Mouse (Mus musculus): Measurements from ENCODE around the gene Brat1. TPM values are rescaled to one million over a fixed set of nuclear protein-coding genes. Genes with fewer than 3 reads are reported as not detected.

Brat1 gene
- polyA plus RNA-seq, 1 experiment from 2014 or later: 8.0 TPM

GRCm38 (mm10) chr5:140750925-140751324, 46.1 kb downstream of the Brat1 start:
- no peak for ATAC-seq (ENCODE audit: low read depth)
- no peak overlapping the region for H3K9ac ChIP-seq
- H3K27ac ChIP-seq: no peak overlapping the region
- no peaks in the 10 kb centered on the region for H3K36me3 ChIP-seq
- peaks cover 14% of the 10 kb centered on the region for H3K4me1 ChIP-seq (replicated peaks)
- no peaks in the 10 kb centered on the region for H3K27me3 ChIP-seq
- H3K9me3 ChIP-seq (replicated peaks): peaks cover 8% of the 10 kb centered on the region; the same call in 1 of the 2 replicates
- H3K4me3 ChIP-seq (replicated peaks): no peak overlapping the region
- no peak overlapping the region for H3K4me2 ChIP-seq
- peak; percentile 32 for DNase-seq
- 2% methylated on average over 1 of the region's 2 CpGs for WGBS (ENCODE audit: insufficient replicate concordance)

GRCm38 (mm10) chr5:140752041-140752440, 47.2 kb downstream of the Brat1 start:
- H3K36me3 ChIP-seq: no peaks in the 10 kb centered on the region
- ATAC-seq (ENCODE audit: low read depth) (no peak), DNase-seq (no peak)
- no peak overlapping the region for H3K27ac ChIP-seq
- whole genome bisulfite sequencing (ENCODE audit: insufficient replicate concordance): 80% methylated on average over 15 of the region's 15 CpGs
- no peak overlapping the region for H3K4me2 ChIP-seq
- H3K4me1 ChIP-seq (replicated peaks): peaks cover 14% of the 10 kb centered on the region
- no peak overlapping the region for H3K9ac ChIP-seq
- no peaks in the 10 kb centered on the region for H3K27me3 ChIP-seq
- peaks cover 8% of the 10 kb centered on the region; the same call in 1 of the 2 replicates for H3K9me3 ChIP-seq (replicated peaks)
- no peak overlapping the region for H3K4me3 ChIP-seq (replicated peaks)

DNA sequence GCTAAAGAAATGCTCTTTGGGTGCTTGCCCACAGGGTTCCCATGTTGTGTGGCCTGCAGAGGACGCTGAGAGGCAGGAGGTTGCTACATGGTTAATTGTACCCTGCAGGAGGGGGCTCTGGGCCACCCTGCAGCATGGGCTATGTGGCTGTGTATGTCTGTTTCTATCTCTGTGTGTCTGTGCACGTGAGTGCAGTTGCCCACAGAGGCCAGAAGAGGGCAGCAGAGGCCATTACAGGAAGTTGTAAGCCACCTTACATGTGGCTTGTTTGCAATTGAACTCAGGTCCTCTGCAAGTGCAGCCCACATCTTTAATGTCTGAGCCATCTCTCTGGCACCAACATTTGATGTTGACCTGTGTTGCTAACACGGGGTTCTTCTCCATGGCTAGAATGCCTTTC, 47.8 kb downstream of the Brat1 start:
- no peak for ATAC-seq (ENCODE audit: low read depth)
- peaks cover 5% of the 10 kb centered on the region; the same call in 1 of the 2 replicates for H3K36me3 ChIP-seq
- peaks cover 14% of the 10 kb centered on the region for H3K4me1 ChIP-seq (replicated peaks)
- 86% methylated on average over 3 of the region's 3 CpGs for WGBS (ENCODE audit: insufficient replicate concordance)
- no peak overlapping the region for H3K4me3 ChIP-seq (replicated peaks)
- no peak overlapping the region for H3K27ac ChIP-seq
- DNase-seq: no peak
- no peaks in the 10 kb centered on the region for H3K27me3 ChIP-seq
- no peak overlapping the region for H3K9ac ChIP-seq
- H3K4me2 ChIP-seq: no peak overlapping the region
- H3K9me3 ChIP-seq (replicated peaks): peaks cover 8% of the 10 kb centered on the region; the same call in 1 of the 2 replicates

DNA sequence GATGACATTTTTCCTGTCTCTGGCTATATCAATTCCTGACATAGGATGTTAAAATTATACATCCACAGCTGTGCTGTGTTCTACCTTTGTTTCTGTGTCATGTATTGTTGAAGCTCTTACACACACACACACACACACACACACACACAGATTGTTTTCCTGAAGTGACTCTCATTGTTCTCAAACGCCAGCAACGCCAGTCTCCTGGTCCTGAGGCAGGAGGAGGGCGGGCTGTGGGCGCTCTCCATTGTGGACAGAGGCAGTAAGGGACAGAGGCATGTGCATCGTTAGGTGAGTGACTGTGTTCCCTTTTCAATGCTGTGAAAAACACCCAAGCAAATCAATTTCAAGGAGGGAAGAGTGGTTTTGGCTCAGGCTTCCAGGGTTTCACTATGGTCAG, 48.4 kb downstream of the Brat1 start:
- ATAC-seq (ENCODE audit: low read depth): no peak
- peaks cover 14% of the 10 kb centered on the region for H3K4me1 ChIP-seq (replicated peaks)
- no peak overlapping the region for H3K27ac ChIP-seq

DNA sequence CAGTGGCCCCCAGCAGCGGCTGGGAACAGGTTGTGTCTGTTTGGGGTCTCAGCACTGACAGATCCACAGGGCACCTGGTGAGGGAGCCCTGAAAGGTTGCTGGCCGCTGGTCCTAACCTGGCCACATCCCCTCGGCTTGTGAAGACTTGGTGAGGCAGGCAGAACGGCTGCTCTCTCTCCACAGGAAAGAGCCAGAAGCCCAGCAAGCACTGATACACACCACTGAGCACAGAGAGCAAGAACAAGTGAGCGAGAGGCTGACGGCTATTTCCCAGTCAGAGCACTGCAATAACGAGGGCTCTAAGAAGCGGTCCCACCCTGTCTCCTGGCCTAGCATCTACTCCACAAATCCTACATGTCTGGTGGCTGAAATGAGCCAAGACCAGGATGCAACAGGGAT, 54.1 kb downstream of the Brat1 start:
- Histone ChIP-seq H3K4me2 (no peak overlapping the region), H3K4me3 (replicated peaks) (no peak overlapping the region), H3K27me3 (no peaks in the 10 kb centered on the region), H3K9ac (no peak overlapping the region), H3K36me3 (peaks cover 47% of the 10 kb centered on the region), H3K9me3 (replicated peaks) (no peaks in the 10 kb centered on the region), H3K4me1 (replicated peaks) (peaks cover 9% of the 10 kb centered on the region; the same call in 1 of the 2 replicates), H3K27ac (no peak overlapping the region)
- ATAC-seq (ENCODE audit: low read depth) (no peak), DNase-seq (no peak)
- whole genome bisulfite sequencing (ENCODE audit: insufficient replicate concordance): 84% methylated on average over 8 of the region's 8 CpGs

More for the DNA sequence above, 48.4 kb downstream of the Brat1 start:
- Histone ChIP-seq H3K9me3 (replicated peaks) (peaks cover 8% of the 10 kb centered on the region; the same call in 1 of the 2 replicates), H3K4me2 (no peak overlapping the region), H3K27me3 (no peaks in the 10 kb centered on the region), H3K9ac (no peak overlapping the region), H3K36me3 (peaks cover 7% of the 10 kb centered on the region; the same call in 1 of the 2 replicates), H3K4me3 (replicated peaks) (no peak overlapping the region)
- no peak for DNase-seq
- WGBS (ENCODE audit: insufficient replicate concordance): 76% methylated on average over 5 of the region's 5 CpGs

GRCm38 (mm10) chr5:140762540-140762939, 57.7 kb downstream of the Brat1 start:
- H3K27me3 ChIP-seq: no peaks in the 10 kb centered on the region
- peaks cover 28% of the 10 kb centered on the region for H3K4me1 ChIP-seq (replicated peaks)
- no peak overlapping the region for H3K4me3 ChIP-seq (replicated peaks)
- H3K27ac ChIP-seq: no peak overlapping the region
- ATAC-seq (ENCODE audit: low read depth) (no peak), DNase-seq (no peak)
- H3K9me3 ChIP-seq (replicated peaks): no peaks in the 10 kb centered on the region
- WGBS (ENCODE audit: insufficient replicate concordance): 76% methylated on average over 4 of the region's 4 CpGs
- H3K36me3 ChIP-seq: peaks cover 43% of the 10 kb centered on the region
- H3K9ac ChIP-seq: no peak overlapping the region
- no peak overlapping the region for H3K4me2 ChIP-seq

- DNase-seq: no peak
- Histone ChIP-seq H3K4me1 (replicated peaks) (peaks cover 46% of the 10 kb centered on the region), H3K9me3 (replicated peaks) (no peaks in the 10 kb centered on the region), H3K27ac (peak overlapping the region; percentile 61), H3K4me2 (no peak overlapping the region), H3K36me3 (peaks cover 22% of the 10 kb centered on the region), H3K4me3 (replicated peaks) (no peak overlapping the region), H3K27me3 (no peaks in the 10 kb centered on the region), H3K9ac (no peak overlapping the region)
- ATAC-seq (ENCODE audit: low read depth): peak; percentile 46; the same call in 1 of the 2 replicates
- WGBS (ENCODE audit: insufficient replicate concordance): 37% methylated on average over 6 of the region's 6 CpGs
Observed at GRCm38 (mm10) chr5:140764921-140765613, 60.3 kb downstream of the Brat1 start.

DNA sequence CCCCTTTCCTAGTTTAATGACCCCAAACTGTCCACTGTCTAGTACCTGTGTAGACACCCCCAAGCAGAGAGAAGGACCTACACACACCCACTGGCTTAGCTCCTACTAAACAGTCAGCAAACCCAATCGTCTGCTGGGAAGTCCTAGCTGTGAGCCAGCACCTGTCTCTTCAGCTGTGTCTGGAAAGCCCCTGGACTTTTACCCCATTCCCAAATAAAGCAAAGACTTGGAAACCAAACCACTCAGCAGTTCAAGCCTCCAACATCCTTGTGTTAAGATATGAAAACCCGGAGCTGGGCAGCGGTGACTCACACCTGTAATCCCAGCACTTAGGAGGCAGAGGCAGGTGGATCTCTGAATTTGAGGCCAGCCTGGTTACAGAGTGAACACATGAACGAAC, 61.8 kb downstream of the Brat1 start:
- Histone ChIP-seq H3K27ac (no peak overlapping the region), H3K4me2 (no peak overlapping the region), H3K4me1 (replicated peaks) (peaks cover 54% of the 10 kb centered on the region), H3K9me3 (replicated peaks) (no peaks in the 10 kb centered on the region), H3K27me3 (no peaks in the 10 kb centered on the region), H3K36me3 (peaks cover 7% of the 10 kb centered on the region; the same call in 1 of the 2 replicates), H3K4me3 (replicated peaks) (no peak overlapping the region), H3K9ac (no peak overlapping the region)
- no peak for DNase-seq
- no peak for ATAC-seq (ENCODE audit: low read depth)
- WGBS (ENCODE audit: insufficient replicate concordance): 72% methylated on average over 4 of the region's 4 CpGs

DNA sequence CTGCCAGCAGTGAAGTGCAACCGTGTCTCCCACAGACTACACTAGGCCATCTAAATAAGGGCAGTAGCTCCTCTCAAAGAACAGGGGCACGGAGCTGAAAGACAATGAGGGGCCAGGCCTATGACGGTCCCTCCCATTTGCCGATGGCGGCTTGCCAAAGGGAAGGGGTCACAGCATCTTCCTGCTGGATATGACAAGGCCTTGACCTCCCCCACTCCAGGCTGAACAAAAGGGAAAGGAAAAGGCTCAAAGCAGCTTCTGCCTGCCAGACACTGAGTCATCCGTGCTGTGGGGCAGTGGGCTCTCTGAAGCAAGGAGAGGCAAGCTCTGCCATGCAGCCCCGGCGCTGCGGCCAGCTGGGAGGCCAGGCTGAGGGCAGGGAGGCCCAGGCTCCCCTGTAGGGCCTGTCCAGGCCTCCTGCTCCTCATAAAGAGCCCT, 62.9 kb downstream of the Brat1 start:
- H3K4me1 ChIP-seq (replicated peaks): peaks cover 63% of the 10 kb centered on the region
- DNase-seq (no peak), ATAC-seq (ENCODE audit: low read depth) (peak; percentile 30)
- no peaks in the 10 kb centered on the region for H3K9me3 ChIP-seq (replicated peaks)
- peak overlapping the region; percentile 43; the same call in 1 of the 2 replicates for H3K9ac ChIP-seq
- peak overlapping the region; percentile 83 for H3K27ac ChIP-seq
- H3K36me3 ChIP-seq: no peaks in the 10 kb centered on the region
- 43% methylated on average over 9 of the region's 9 CpGs for WGBS (ENCODE audit: insufficient replicate concordance)
- H3K4me2 ChIP-seq: peak overlapping the region; percentile 6; the same call in 1 of the 2 replicates
- no peaks in the 10 kb centered on the region for H3K27me3 ChIP-seq
- H3K4me3 ChIP-seq (replicated peaks): no peak overlapping the region

DNA sequence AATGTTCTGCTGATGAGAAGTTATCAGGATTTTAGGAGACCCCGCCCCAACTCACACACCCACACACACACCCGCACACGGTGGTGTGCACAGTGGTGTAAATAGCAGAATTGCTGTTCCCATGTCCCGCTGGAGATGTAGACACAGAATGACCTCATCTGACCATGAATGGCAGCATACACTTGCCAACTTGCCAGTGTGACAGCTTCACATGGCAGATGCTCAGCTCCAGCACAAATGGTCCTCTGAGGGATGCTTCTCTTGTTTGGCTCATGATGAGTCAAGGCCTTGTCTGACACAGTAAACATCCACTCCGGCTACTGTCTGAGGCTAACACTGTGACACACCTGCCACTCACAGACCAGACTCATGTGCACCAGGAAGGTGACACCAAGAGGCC, 63.5 kb downstream of the Brat1 start:
- H3K9ac ChIP-seq: peak overlapping the region; percentile 43; the same call in 1 of the 2 replicates
- no peaks in the 10 kb centered on the region for H3K27me3 ChIP-seq
- H3K9me3 ChIP-seq (replicated peaks): no peaks in the 10 kb centered on the region
- peak overlapping the region; percentile 83 for H3K27ac ChIP-seq
- H3K4me1 ChIP-seq (replicated peaks): peaks cover 63% of the 10 kb centered on the region
- no peaks in the 10 kb centered on the region for H3K36me3 ChIP-seq
- no peak overlapping the region for H3K4me3 ChIP-seq (replicated peaks)
- DNase-seq (no peak), ATAC-seq (ENCODE audit: low read depth) (peak; percentile 55)
- H3K4me2 ChIP-seq: no peak overlapping the region; the same call in 1 of the 2 replicates
- WGBS (ENCODE audit: insufficient replicate concordance): 38% methylated on average over 5 of the region's 5 CpGs
